Mouse (Mus musculus) midbrain, embryonic 12.5 days (tissue): Measurements from ENCODE around the gene Zfp414. TPM values are rescaled to one million over a fixed set of nuclear protein-coding genes. Genes with fewer than 3 reads are reported as not detected.

Experiments
- ATAC-seq: fragments of 200-750 bp; cut with Nextera tagmentation; 2 replicates; pipeline ENCODE4 v1.8.0; 2017; ENCODE audit warnings: low read depth, moderate TSS enrichment, moderate library complexity; ENCODE audit not compliant: low FRiP score
- H3K27ac ChIP-seq: fragments of 300-500 bp; sonication (generic); replicated peaks from 2 replicates; pipeline ENCODE4 v1.5.1; 2016; ENCODE audit warnings: mild to moderate bottlenecking
- H3K27me3 ChIP-seq: fragments of 300-500 bp; sonication (generic); 2 replicates; pipeline ENCODE4 v1.6.1; 2016; ENCODE audit warnings: mild to moderate bottlenecking
- H3K36me3 ChIP-seq: fragments of 300-500 bp; sonication (generic); 2 replicates; pipeline ENCODE4 v1.6.1; 2016
- H3K4me1 ChIP-seq: fragments of 300-500 bp; sonication (generic); 2 replicates; pipeline ENCODE4 v1.6.1; 2016
- H3K4me2 ChIP-seq: fragments of 300-500 bp; sonication (generic); replicated peaks from 2 replicates; pipeline ENCODE4 v1.6.1; 2016; ENCODE audit warnings: mild to moderate bottlenecking, moderate library complexity
- H3K4me3 ChIP-seq: fragments of 300-500 bp; sonication (generic); 2 replicates; pipeline ENCODE4 v1.5.1; 2016; ENCODE audit warnings: mild to moderate bottlenecking
- H3K9ac ChIP-seq: fragments of 300-500 bp; sonication (generic); replicated peaks from 2 replicates; pipeline ENCODE4 v1.6.1; 2016; ENCODE audit warnings: mild to moderate bottlenecking, moderate library complexity
- H3K9me3 ChIP-seq: fragments of 300-500 bp; sonication (generic); 2 replicates; pipeline ENCODE4 v1.6.1; 2016; ENCODE audit warnings: mild to moderate bottlenecking
- WGBS: fragments of 180-500 bp; shearing (Covaris S2); methylation state at CpG from one replicate; pipeline ENCODE4 v1.1.7; 2016; 5-methylcytosine and 5-hydroxymethylcytosine counted together
- polyA plus RNA-seq: library from polyadenylated mRNA; unstranded; fragments of >200 nt; fragmentation: Nextera tagmentation; extraction: Ambion mirVana; gene quantifications from 2 replicates; pipeline ENCODE4 v1.2.1, GENCODE M21; 2016

Gene Zfp414
- polyA plus RNA-seq, 1 experiment from 2014 or later, result 47.3 TPM

DNA sequence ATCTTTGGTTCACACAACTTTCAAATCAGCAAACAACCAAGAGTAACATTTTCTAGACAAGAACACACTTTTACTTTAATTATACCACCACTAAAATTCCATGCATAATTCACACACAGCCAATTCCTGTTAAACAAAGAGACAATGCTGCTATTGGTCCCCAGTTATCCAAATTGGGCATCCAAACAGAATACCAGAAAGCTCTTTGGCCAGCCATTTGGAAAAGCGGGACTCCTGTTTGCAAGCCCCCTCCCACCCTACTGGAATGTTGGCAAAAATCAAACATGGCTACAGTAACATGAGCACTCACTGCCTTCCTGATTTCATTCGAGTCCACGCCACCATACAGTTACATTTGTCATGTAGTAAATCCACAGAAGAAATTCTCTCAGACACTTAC lies 40.8 kb downstream of the Zfp414 start:
- ATAC-seq, result no peak
- Histone ChIP-seq H3K4me3 (no peak overlapping the region), H3K27me3 (no peaks in the 10 kb centered on the region), H3K4me1 (0 out of 2 replicates have a peak, but pooled peaks cover 5% of the 10 kb centered on the region), H3K9ac (no peak overlapping the region), H3K36me3 (peaks cover 37% of the 10 kb centered on the region), H3K27ac (no peak overlapping the region), H3K9me3 (no peaks in the 10 kb centered on the region), H3K4me2 (no peak overlapping the region)
- WGBS, result 94% methylated on average over 3 of the region's 3 CpGs

DNA sequence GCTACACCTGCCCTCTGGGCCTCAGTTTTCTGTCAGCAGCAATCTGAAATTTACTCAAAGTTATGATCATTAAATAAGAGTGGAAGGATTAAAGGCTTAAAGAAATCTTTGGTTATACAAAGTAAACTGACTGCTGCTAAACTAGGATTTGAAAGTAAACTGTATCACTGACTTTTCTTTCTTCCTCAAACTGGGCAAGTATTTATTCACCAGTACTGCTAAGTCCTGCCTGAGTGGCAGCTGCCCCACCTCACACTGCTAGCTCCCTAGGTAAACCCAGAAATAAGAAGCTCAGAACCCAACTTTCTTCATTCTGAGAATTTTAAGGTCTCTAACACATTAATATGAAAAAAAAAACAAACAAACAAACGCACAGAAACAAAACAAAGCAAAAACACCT lies 44.9 kb downstream of the Zfp414 start:
- Histone ChIP-seq H3K27ac (no peak overlapping the region), H3K27me3 (no peaks in the 10 kb centered on the region), H3K4me3 (no peak overlapping the region), H3K4me2 (no peak overlapping the region), H3K9me3 (no peaks in the 10 kb centered on the region), H3K9ac (no peak overlapping the region), H3K36me3 (peaks cover 22% of the 10 kb centered on the region), H3K4me1 (peaks cover 14% of the 10 kb centered on the region; the same call in 1 of the 2 replicates)
- WGBS, result 80% methylated on average over 1 of the region's 1 CpGs
- no peak for ATAC-seq

DNA sequence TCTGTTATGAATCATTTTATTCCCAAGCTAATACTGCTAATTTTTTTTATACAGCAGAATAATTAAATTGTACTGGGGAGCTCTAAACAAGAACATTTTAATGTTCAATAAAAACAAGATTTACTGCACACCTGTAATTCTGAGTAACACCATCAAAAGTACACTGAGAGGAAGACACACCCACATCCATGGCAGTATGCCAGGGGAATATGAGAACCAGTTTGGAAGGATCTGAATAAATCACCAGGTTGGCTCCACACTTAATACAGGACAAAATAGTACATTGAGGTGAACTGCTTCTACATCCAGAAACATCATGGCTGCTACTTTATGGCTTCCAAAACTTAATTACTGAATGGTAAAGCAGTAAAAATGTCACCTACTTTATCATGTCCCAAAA lies 46.6 kb downstream of the Zfp414 start:
- Histone ChIP-seq H3K4me2 (no peak overlapping the region), H3K9me3 (no peaks in the 10 kb centered on the region), H3K27ac (no peak overlapping the region), H3K4me3 (no peak overlapping the region), H3K27me3 (no peaks in the 10 kb centered on the region), H3K4me1 (peaks cover 9% of the 10 kb centered on the region; the same call in 1 of the 2 replicates), H3K9ac (no peak overlapping the region), H3K36me3 (peaks cover 22% of the 10 kb centered on the region)
- no peak for ATAC-seq

DNA sequence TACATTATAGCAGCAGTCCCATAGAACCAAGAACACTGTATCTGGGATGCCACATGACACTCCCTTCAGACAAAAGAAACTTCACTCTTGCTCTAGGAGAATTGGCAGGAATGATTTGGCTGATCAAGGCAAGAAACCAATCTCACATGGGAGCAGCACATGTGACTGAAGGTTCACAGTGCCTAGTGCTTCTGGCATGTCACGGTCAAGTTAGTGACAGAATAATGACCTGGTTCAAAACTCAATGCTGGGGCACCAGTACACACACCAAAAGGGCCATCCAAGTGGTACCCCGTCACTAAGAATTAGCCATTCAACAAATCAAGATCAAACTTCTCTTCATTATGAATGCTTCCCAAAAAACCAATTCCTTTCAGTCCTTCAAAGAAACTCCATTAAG lies 47.2 kb downstream of the Zfp414 start:
- ATAC-seq, result no peak
- no peaks in the 10 kb centered on the region for H3K27me3 ChIP-seq
- 96% methylated on average over 2 of the region's 2 CpGs for WGBS

DNA sequence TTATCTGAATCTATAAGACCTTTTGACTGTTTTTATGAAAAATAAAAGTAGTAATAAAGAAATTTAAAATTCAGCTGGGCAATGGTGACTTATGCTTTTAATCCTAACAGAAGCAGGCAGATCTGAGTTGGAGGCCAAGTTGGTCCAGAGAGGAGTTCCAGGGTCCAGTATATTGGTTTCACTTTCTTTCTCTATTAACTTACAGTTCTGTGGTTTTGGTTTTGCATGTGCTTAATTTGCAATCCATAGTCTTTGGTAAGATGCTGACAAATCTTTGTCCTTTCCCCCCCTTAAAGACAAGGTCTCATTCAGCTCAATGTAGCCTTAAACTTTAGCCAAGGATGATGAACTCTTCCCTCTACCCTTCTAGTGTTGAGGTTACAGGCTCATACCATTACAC lies 49.9 kb downstream of the Zfp414 start:
- no peak for ATAC-seq
- H3K4me3 ChIP-seq, result no peak overlapping the region
- H3K4me2 ChIP-seq, result no peak overlapping the region
- peaks cover 31% of the 10 kb centered on the region for H3K4me1 ChIP-seq
- H3K36me3 ChIP-seq, result peaks cover 31% of the 10 kb centered on the region
- H3K27ac ChIP-seq, result no peak overlapping the region
- no peaks in the 10 kb centered on the region for H3K27me3 ChIP-seq
- H3K9ac ChIP-seq, result no peak overlapping the region
- no peaks in the 10 kb centered on the region for H3K9me3 ChIP-seq

More for the DNA sequence above, 47.2 kb downstream of the Zfp414 start:
- no peak overlapping the region for H3K9ac ChIP-seq
- H3K9me3 ChIP-seq, result no peaks in the 10 kb centered on the region
- H3K4me1 ChIP-seq, result peaks cover 9% of the 10 kb centered on the region; the same call in 1 of the 2 replicates
- H3K36me3 ChIP-seq, result peaks cover 22% of the 10 kb centered on the region
- no peak overlapping the region for H3K27ac ChIP-seq
- H3K4me2 ChIP-seq, result no peak overlapping the region
- no peak overlapping the region for H3K4me3 ChIP-seq

Other genes with a start within 250 kb of the Zfp414 start
- gene Zfp101, start 234.4 kb upstream of the Zfp414 start, polyA plus RNA-seq, result 20.8 and 23.2 TPM in 2 replicates
- gene Actl9, start 196.2 kb upstream of the Zfp414 start, polyA plus RNA-seq, result not detected in 2 replicates
- gene Adamts10, start 104.9 kb upstream of the Zfp414 start, polyA plus RNA-seq, result 51.3 and 59.4 TPM in 2 replicates
- 2.6 and 3.5 TPM in 2 replicates for gene Myo1f, start 73.4 kb upstream of the Zfp414 start, polyA plus RNA-seq
- 0.63 and 0.84 TPM in 2 replicates for gene Pram1, start 9.0 kb downstream of the Zfp414 start, polyA plus RNA-seq
- 441 and 462 TPM in 2 replicates for gene Hnrnpm, start 57.8 kb downstream of the Zfp414 start, polyA plus RNA-seq
- gene March2, start 89.6 kb downstream of the Zfp414 start, polyA plus RNA-seq, result 46.7 and 52.2 TPM in 2 replicates
- gene Rab11b, start 131.4 kb downstream of the Zfp414 start, polyA plus RNA-seq, result 422 and 447 TPM in 2 replicates
- gene Angptl4, start 152.7 kb downstream of the Zfp414 start, polyA plus RNA-seq, result 21.1 and 28.3 TPM in 2 replicates
- 25.5 and 31.9 TPM in 2 replicates for gene Kank3, start 181.4 kb downstream of the Zfp414 start, polyA plus RNA-seq
- 613 and 671 TPM in 2 replicates for gene Rps28, start 195.5 kb downstream of the Zfp414 start, polyA plus RNA-seq
- 436 and 454 TPM in 2 replicates for gene Ndufa7, start 195.5 kb downstream of the Zfp414 start, polyA plus RNA-seq
- 59.8 and 63.5 TPM in 2 replicates for gene Cd320, start 214.0 kb downstream of the Zfp414 start, polyA plus RNA-seq
- gene Gm7029, start 244.7 kb downstream of the Zfp414 start, polyA plus RNA-seq, result not detected in 2 replicates